Mouse (Mus musculus): ENCODE measurements around the gene Itprip. TPM values are rescaled to one million over a fixed set of nuclear protein-coding genes. Genes with fewer than 3 reads are reported as not detected.
A peak's percentile ranks its signal among the peaks of the same experiment; 100 is the strongest.
"Not testable (repeated sequence)": the region's sequence is repeated elsewhere in the genome, so short reads cannot be mapped to it uniquely, and the experiment has no call there.

Gene Itprip
- polyA plus RNA-seq, 1 experiment from 2014 or later = 13.2 TPM

- Histone ChIP-seq H3K9me3 (ENCODE audit: control insufficient read depth, low read length) (no peaks in the 10 kb centered on the region), H3K27me3 (ENCODE audit: control insufficient read depth, insufficient read depth, low read length) (no peaks in the 10 kb centered on the region; the same call in 1 of the 2 replicates), H3K4me1 (ENCODE audit: control insufficient read depth, insufficient read depth, low read length) (peaks cover 10% of the 10 kb centered on the region), H3K36me3 (ENCODE audit: control insufficient read depth, insufficient read depth, low read length) (no peaks in the 10 kb centered on the region), H3K9ac (ENCODE audit: low read length) (peak overlapping the region; percentile 77), H3K27ac (ENCODE audit: low read depth, low read length) (no peak overlapping the region), H3K4me3 (ENCODE audit: low read depth, low read length) (peak overlapping the region; percentile 66), H3K4me2 (peak overlapping the region; percentile 99)
- ATAC-seq (ENCODE audit: low FRiP score) (peak; percentile 79), DNase-seq (ENCODE audit: low spot score, missing footprints) (peak; percentile 97)
- WGBS = 30% methylated on average over 13 of the region's 13 CpGs
Observed at GRCm38 (mm10) chr19:47853951-47854795, 64.9 kb downstream of the Itprip start.

GRCm38 (mm10) chr19:47853053-47853452 lies 66.0 kb downstream of the Itprip start:
- Histone ChIP-seq H3K9me3 (ENCODE audit: control insufficient read depth, low read length) (no peaks in the 10 kb centered on the region), H3K9ac (ENCODE audit: low read length) (no peak overlapping the region), H3K4me3 (ENCODE audit: low read depth, low read length) (no peak overlapping the region), H3K4me1 (ENCODE audit: control insufficient read depth, insufficient read depth, low read length) (peaks cover 10% of the 10 kb centered on the region), H3K4me2 (no peak overlapping the region), H3K36me3 (ENCODE audit: control insufficient read depth, insufficient read depth, low read length) (no peaks in the 10 kb centered on the region), H3K27ac (ENCODE audit: low read depth, low read length) (no peak overlapping the region), H3K27me3 (ENCODE audit: control insufficient read depth, insufficient read depth, low read length) (no peaks in the 10 kb centered on the region; the same call in 1 of the 2 replicates)
- ATAC-seq (ENCODE audit: low FRiP score) = no peak
- DNase-seq (ENCODE audit: low spot score, missing footprints) = no peak
- WGBS = 91% methylated on average over 3 of the region's 3 CpGs

- not testable (repeated sequence) for H3K9me3 ChIP-seq (ENCODE audit: control insufficient read depth, low read length); H3K36me3 ChIP-seq (ENCODE audit: control insufficient read depth, insufficient read depth, low read length); H3K9ac ChIP-seq (ENCODE audit: low read length); H3K27me3 ChIP-seq (ENCODE audit: control insufficient read depth, insufficient read depth, low read length); H3K4me3 ChIP-seq (ENCODE audit: low read depth, low read length); H3K4me2 ChIP-seq; DNase-seq (ENCODE audit: low spot score, missing footprints); H3K27ac ChIP-seq (ENCODE audit: low read depth, low read length); ATAC-seq (ENCODE audit: low FRiP score)
- 78% methylated on average over 3 of the region's 3 CpGs for WGBS
- H3K4me1 ChIP-seq (ENCODE audit: control insufficient read depth, insufficient read depth, low read length) = peaks cover 10% of the 10 kb centered on the region
Observed at GRCm38 (mm10) chr19:47852131-47852530, 67.0 kb downstream of the Itprip start.

GRCm38 (mm10) chr19:47849735-47850134 lies 69.4 kb downstream of the Itprip start:
- Histone ChIP-seq H3K9me3 (ENCODE audit: control insufficient read depth, low read length) (no peaks in the 10 kb centered on the region), H3K27ac (ENCODE audit: low read depth, low read length) (no peak overlapping the region), H3K4me1 (ENCODE audit: control insufficient read depth, insufficient read depth, low read length) (peaks cover 4% of the 10 kb centered on the region), H3K4me3 (ENCODE audit: low read depth, low read length) (no peak overlapping the region), H3K27me3 (ENCODE audit: control insufficient read depth, insufficient read depth, low read length) (no peaks in the 10 kb centered on the region), H3K4me2 (no peak overlapping the region), H3K9ac (ENCODE audit: low read length) (no peak overlapping the region), H3K36me3 (ENCODE audit: control insufficient read depth, insufficient read depth, low read length) (no peaks in the 10 kb centered on the region)
- DNase-seq (ENCODE audit: low spot score, missing footprints) (no peak), ATAC-seq (ENCODE audit: low FRiP score) (no peak)
- 87% methylated on average over 3 of the region's 3 CpGs for WGBS

Small RNAs within 50 kb of the gene (microRNA-seq; reads per million reads assigned to microRNA genes)
- 0.76 reads per million for gene Gm22240

Other genes with a start within 250 kb of the Itprip start
- gene Col17a1, start 227.2 kb downstream of the Itprip start, polyA plus RNA-seq (2014; fragmentation: Nextera tagmentation; extraction: Ambion mirVana) = 0.25 and 0.52 TPM in 2 replicates
- 330 and 344 TPM in 2 replicates for gene Sfr1, start 187.6 kb downstream of the Itprip start, polyA plus RNA-seq (2014; fragmentation: Nextera tagmentation; extraction: Ambion mirVana)
- gene Gsto1, start 64.3 kb downstream of the Itprip start, polyA plus RNA-seq (2014; fragmentation: Nextera tagmentation; extraction: Ambion mirVana) = 78.9 and 81.1 TPM in 2 replicates
- gene Gsto2, start 53.8 kb downstream of the Itprip start, polyA plus RNA-seq (2014; fragmentation: Nextera tagmentation; extraction: Ambion mirVana) = 1.4 and 1.8 TPM in 2 replicates
- 0.05 and 0.07 TPM in 2 replicates for gene Cfap43, start within 50 bp of the Itprip start, polyA plus RNA-seq (2014; fragmentation: Nextera tagmentation; extraction: Ambion mirVana)
- gene Cfap58, start 18.4 kb upstream of the Itprip start, polyA plus RNA-seq (2014; fragmentation: Nextera tagmentation; extraction: Ambion mirVana) = 0.14 and 0.20 TPM in 2 replicates

Data from midbrain, embryonic 11.5 days (tissue).